Mouse (Mus musculus): ENCODE data around the gene Tssk6. TPM values are rescaled to one million over a fixed set of nuclear protein-coding genes. Genes with fewer than 3 reads are reported as not detected.

Gene Tssk6
- polyA plus RNA-seq, 1 experiment from 2014 or later, result 3.5 TPM

GRCm38 (mm10) chr8:69890813-69891241, 11.2 kb upstream of the Tssk6 start:
- 0 out of 2 replicates have a peak, but pooled peaks have one; percentile 11 for ATAC-seq

GRCm38 (mm10) chr8:69893863-69894262, 8.1 kb upstream of the Tssk6 start:
- 27% methylated on average over 17 of the region's 17 CpGs for WGBS
- H3K4me2 ChIP-seq (ENCODE audit: low read length), result no peak overlapping the region
- peaks cover 11% of the 10 kb centered on the region for H3K4me1 ChIP-seq (ENCODE audit: control insufficient read depth, insufficient read depth, low read length)
- no peak overlapping the region for H3K4me3 ChIP-seq (ENCODE audit: low read depth, low read length)
- H3K27ac ChIP-seq (ENCODE audit: low read length), result no peak overlapping the region
- no peak for ATAC-seq
- peaks cover 16% of the 10 kb centered on the region for H3K27me3 ChIP-seq (ENCODE audit: control insufficient read depth, insufficient read depth, low read depth, low read length)
- H3K9ac ChIP-seq (ENCODE audit: low read depth, low read length), result no peak overlapping the region
- peaks cover 8% of the 10 kb centered on the region for H3K36me3 ChIP-seq (ENCODE audit: control insufficient read depth, insufficient read depth, low read length)
- no peaks in the 10 kb centered on the region for H3K9me3 ChIP-seq (replicated peaks; ENCODE audit: control insufficient read depth, low read length, poor library complexity, severe bottlenecking)

More at GRCm38 (mm10) chr8:69890813-69891241, 11.2 kb upstream of the Tssk6 start:
- Histone ChIP-seq H3K4me2 (ENCODE audit: low read length) (peak overlapping the region; percentile 21; the same call in 1 of the 2 replicates), H3K4me1 (ENCODE audit: control insufficient read depth, insufficient read depth, low read length) (peaks cover 22% of the 10 kb centered on the region), H3K27me3 (ENCODE audit: control insufficient read depth, insufficient read depth, low read depth, low read length) (peaks cover 44% of the 10 kb centered on the region), H3K4me3 (ENCODE audit: low read depth, low read length) (no peak overlapping the region), H3K9ac (ENCODE audit: low read depth, low read length) (no peak overlapping the region), H3K36me3 (ENCODE audit: control insufficient read depth, insufficient read depth, low read length) (peaks cover 8% of the 10 kb centered on the region; the same call in 1 of the 2 replicates), H3K9me3 (replicated peaks; ENCODE audit: control insufficient read depth, low read length, poor library complexity, severe bottlenecking) (no peaks in the 10 kb centered on the region), H3K27ac (ENCODE audit: low read length) (no peak overlapping the region)
- WGBS, result 40% methylated on average over 19 of the region's 19 CpGs

GRCm38 (mm10) chr8:69894836-69895332, 7.1 kb upstream of the Tssk6 start:
- Histone ChIP-seq H3K4me2 (ENCODE audit: low read length) (no peak overlapping the region), H3K9me3 (replicated peaks; ENCODE audit: control insufficient read depth, low read length, poor library complexity, severe bottlenecking) (no peaks in the 10 kb centered on the region), H3K36me3 (ENCODE audit: control insufficient read depth, insufficient read depth, low read length) (peaks cover 8% of the 10 kb centered on the region), H3K9ac (ENCODE audit: low read depth, low read length) (no peak overlapping the region), H3K4me3 (ENCODE audit: low read depth, low read length) (no peak overlapping the region), H3K4me1 (ENCODE audit: control insufficient read depth, insufficient read depth, low read length) (peaks cover 13% of the 10 kb centered on the region), H3K27me3 (ENCODE audit: control insufficient read depth, insufficient read depth, low read depth, low read length) (peaks cover 5% of the 10 kb centered on the region), H3K27ac (ENCODE audit: low read length) (no peak overlapping the region)
- 38% methylated on average over 6 of the region's 6 CpGs for WGBS
- ATAC-seq, result no peak

GRCm38 (mm10) chr8:69895772-69896451, 6.1 kb upstream of the Tssk6 start:
- Histone ChIP-seq H3K4me3 (ENCODE audit: low read depth, low read length) (no peak overlapping the region), H3K9me3 (replicated peaks; ENCODE audit: control insufficient read depth, low read length, poor library complexity, severe bottlenecking) (no peaks in the 10 kb centered on the region), H3K9ac (ENCODE audit: low read depth, low read length) (no peak overlapping the region), H3K4me2 (ENCODE audit: low read length) (no peak overlapping the region), H3K27me3 (ENCODE audit: control insufficient read depth, insufficient read depth, low read depth, low read length) (no peaks in the 10 kb centered on the region), H3K4me1 (ENCODE audit: control insufficient read depth, insufficient read depth, low read length) (peaks cover 23% of the 10 kb centered on the region), H3K27ac (ENCODE audit: low read length) (no peak overlapping the region), H3K36me3 (ENCODE audit: control insufficient read depth, insufficient read depth, low read length) (peaks cover 8% of the 10 kb centered on the region)
- ATAC-seq, result no peak
- WGBS, result 72% methylated on average over 4 of the region's 4 CpGs

- peaks cover 30% of the 10 kb centered on the region for H3K4me1 ChIP-seq (ENCODE audit: control insufficient read depth, insufficient read depth, low read length)
- H3K4me2 ChIP-seq (ENCODE audit: low read length), result no peak overlapping the region
- peaks cover 8% of the 10 kb centered on the region for H3K36me3 ChIP-seq (ENCODE audit: control insufficient read depth, insufficient read depth, low read length)
- no peak overlapping the region for H3K9ac ChIP-seq (ENCODE audit: low read depth, low read length)
- no peak for ATAC-seq
- WGBS, result 90% methylated on average over 6 of the region's 6 CpGs
- no peak overlapping the region for H3K27ac ChIP-seq (ENCODE audit: low read length)
- no peaks in the 10 kb centered on the region for H3K9me3 ChIP-seq (replicated peaks; ENCODE audit: control insufficient read depth, low read length, poor library complexity, severe bottlenecking)
- H3K4me3 ChIP-seq (ENCODE audit: low read depth, low read length), result no peak overlapping the region
- H3K27me3 ChIP-seq (ENCODE audit: control insufficient read depth, insufficient read depth, low read depth, low read length), result no peaks in the 10 kb centered on the region
Measured at GRCm38 (mm10) chr8:69897857-69898256, 4.1 kb upstream of the Tssk6 start.

- H3K27me3 ChIP-seq (ENCODE audit: control insufficient read depth, insufficient read depth, low read depth, low read length), result no peaks in the 10 kb centered on the region
- no peaks in the 10 kb centered on the region for H3K9me3 ChIP-seq (replicated peaks; ENCODE audit: control insufficient read depth, low read length, poor library complexity, severe bottlenecking)
- no peak overlapping the region; the same call in 1 of the 2 replicates for H3K4me2 ChIP-seq (ENCODE audit: low read length)
- no peak overlapping the region for H3K9ac ChIP-seq (ENCODE audit: low read depth, low read length)
- 98% methylated on average over 2 of the region's 2 CpGs for WGBS
- no peaks in the 10 kb centered on the region; the same call in none of the 2 replicates for H3K36me3 ChIP-seq (ENCODE audit: control insufficient read depth, insufficient read depth, low read length)
- no peak for ATAC-seq
- peaks cover 36% of the 10 kb centered on the region for H3K4me1 ChIP-seq (ENCODE audit: control insufficient read depth, insufficient read depth, low read length)
- no peak overlapping the region for H3K4me3 ChIP-seq (ENCODE audit: low read depth, low read length)
- no peak overlapping the region for H3K27ac ChIP-seq (ENCODE audit: low read length)
Measured at GRCm38 (mm10) chr8:69899876-69900275, 2.1 kb upstream of the Tssk6 start.

GRCm38 (mm10) chr8:69900895-69901451, 1.0 kb upstream of the Tssk6 start:
- Histone ChIP-seq H3K4me2 (ENCODE audit: low read length) (peak overlapping the region; percentile 100), H3K4me1 (ENCODE audit: control insufficient read depth, insufficient read depth, low read length) (peaks cover 36% of the 10 kb centered on the region), H3K36me3 (ENCODE audit: control insufficient read depth, insufficient read depth, low read length) (no peaks in the 10 kb centered on the region; the same call in none of the 2 replicates), H3K27me3 (ENCODE audit: control insufficient read depth, insufficient read depth, low read depth, low read length) (no peaks in the 10 kb centered on the region), H3K9ac (ENCODE audit: low read depth, low read length) (peak overlapping the region; percentile 84), H3K9me3 (replicated peaks; ENCODE audit: control insufficient read depth, low read length, poor library complexity, severe bottlenecking) (no peaks in the 10 kb centered on the region), H3K27ac (ENCODE audit: low read length) (peak overlapping the region; percentile 88), H3K4me3 (ENCODE audit: low read depth, low read length) (peak overlapping the region; percentile 67)
- WGBS, result 21% methylated on average over 12 of the region's 12 CpGs
- no peak for ATAC-seq

- H3K4me1 ChIP-seq (ENCODE audit: control insufficient read depth, insufficient read depth, low read length), result peaks cover 36% of the 10 kb centered on the region
- WGBS, result 1% methylated on average over 41 of the region's 41 CpGs
- H3K27ac ChIP-seq (ENCODE audit: low read length), result peak overlapping the region; percentile 88
Measured at GRCm38 (mm10) chr8:69901484-69902162, 361 bp upstream of the Tssk6 start.

More at GRCm38 (mm10) chr8:69901484-69902162, 361 bp upstream of the Tssk6 start:
- Histone ChIP-seq H3K4me3 (ENCODE audit: low read depth, low read length) (peak overlapping the region; percentile 67), H3K36me3 (ENCODE audit: control insufficient read depth, insufficient read depth, low read length) (no peaks in the 10 kb centered on the region; the same call in none of the 2 replicates), H3K27me3 (ENCODE audit: control insufficient read depth, insufficient read depth, low read depth, low read length) (no peaks in the 10 kb centered on the region), H3K9ac (ENCODE audit: low read depth, low read length) (peak overlapping the region; percentile 84), H3K9me3 (replicated peaks; ENCODE audit: control insufficient read depth, low read length, poor library complexity, severe bottlenecking) (no peaks in the 10 kb centered on the region), H3K4me2 (ENCODE audit: low read length) (peak overlapping the region; percentile 100)
- peak; percentile 76 for ATAC-seq

Measured in midbrain, embryonic 16.5 days (tissue).